In genomic region chr2:51355281-51355680, GRCm38 (mm10) we compare ENCODE assay signal across 16 mouse cellular contexts.
"Had no signal": no experiment of that assay in that cellular context is flagged by ENCODE, and none has a peak within 500 bp of the region (broad histone marks: within the 10 kb centered on the region; RNA-seq: fewer than 3 reads in every experiment).

No protein-coding gene starts in this region.

- H3K4me1 ChIP-seq: liver, embryonic 13.5 days; lung, embryonic 15.5 days; midbrain, embryonic 12.5 days; neural tube, embryonic 13.5 days had no signal

- H3K36me3 ChIP-seq: liver, embryonic 13.5 days; lung, embryonic 15.5 days; midbrain, embryonic 12.5 days; neural tube, embryonic 13.5 days had no signal

- DNase-seq: kidney, postnatal 10 days; kidney, postnatal 4 days; left cerebral cortex, postnatal 4 days; liver; liver, embryonic 13.5 days; liver, postnatal 0 days; retina, postnatal 1 day; right cerebral cortex, postnatal 4 days; spleen, adult 18-20 months; thymus, adult 2 months; thymus, postnatal 25 days had no signal

- H3K9ac ChIP-seq: liver, embryonic 13.5 days; liver, postnatal 0 days; lung, embryonic 15.5 days; midbrain, embryonic 12.5 days; neural tube, embryonic 13.5 days had no signal

- H3K4me2 ChIP-seq: liver, embryonic 13.5 days; lung, embryonic 15.5 days; midbrain, embryonic 12.5 days; neural tube, embryonic 13.5 days had no signal

- ATAC-seq: liver, postnatal 0 days; midbrain, embryonic 16.5 days had no signal

- H3K27ac ChIP-seq: layer of hippocampus, adult 2 months; liver, embryonic 13.5 days; lung, embryonic 15.5 days; midbrain, embryonic 12.5 days; neural tube, embryonic 13.5 days had no signal

- H3K4me3 ChIP-seq: layer of hippocampus, adult 2 months; liver, embryonic 13.5 days; lung, embryonic 15.5 days; midbrain, embryonic 12.5 days; neural tube, embryonic 13.5 days had no signal

- H3K27me3 ChIP-seq: liver, embryonic 13.5 days; lung, embryonic 15.5 days; midbrain, embryonic 12.5 days; neural tube, embryonic 13.5 days had no signal

- H3K9me3 ChIP-seq: liver, embryonic 13.5 days; lung, embryonic 15.5 days; midbrain, embryonic 12.5 days; neural tube, embryonic 13.5 days had no signal
